ENCODE assay signal across 1 mouse cellular context in the genomic region with DNA sequence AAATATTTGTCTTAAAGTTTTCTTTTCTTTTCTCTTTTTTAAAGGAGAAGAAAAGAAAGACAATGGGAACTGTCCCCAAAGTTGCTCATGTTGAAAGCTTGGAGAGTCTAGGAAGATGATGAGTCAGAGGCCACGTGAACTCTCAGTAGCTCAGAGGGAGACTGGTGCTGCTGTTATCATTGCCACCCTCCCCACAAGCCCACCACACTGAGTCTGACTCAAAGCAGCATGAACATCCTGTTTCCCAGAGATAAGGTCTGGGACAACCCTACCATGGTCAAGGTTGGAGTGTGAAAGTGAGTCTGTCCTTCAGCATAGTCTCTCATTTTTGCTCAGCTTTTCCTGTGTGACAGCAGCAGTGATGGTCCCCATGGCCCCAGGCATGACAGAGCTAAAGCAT.
TF ChIP-seq lines count a peak whose summit lies in the region.

No protein-coding gene starts in this region.

TF ChIP-seq in MEL, 35 proteins besides CTCF, POLR2A, EP300 and RAD21 (continued from another document):
- no peak for TF ChIP-seq POLR2AphosphoS2 (IDR thresholded peaks at IDR 0.05; ENCODE audit: low read length)
